Mouse (Mus musculus) intestine, postnatal 0 days (tissue): Measurements from ENCODE around the gene Phf23. TPM values are rescaled to one million over a fixed set of nuclear protein-coding genes. Genes with fewer than 3 reads are reported as not detected.
"Not testable (repeated sequence)": the region's sequence is repeated elsewhere in the genome, so short reads cannot be mapped to it uniquely, and the experiment has no call there.

Experiments
- ATAC-seq: fragments of 200-750 bp; cut with Nextera tagmentation; 2 replicates; pipeline ENCODE4 v1.8.0; 2017; ENCODE audit warnings: mild to moderate bottlenecking, moderate TSS enrichment, moderate library complexity
- H3K27ac ChIP-seq: fragments of 300-500 bp; sonication (generic); 2 replicates; pipeline ENCODE4 v1.5.1; 2014; ENCODE audit warnings: mild to moderate bottlenecking, low read depth, low read length, moderate library complexity
- H3K27me3 ChIP-seq: fragments of 300-500 bp; sonication (generic); replicated peaks from 2 replicates; pipeline ENCODE4 v1.6.1; 2014; ENCODE audit warnings: low read length, mixed read lengths; ENCODE audit not compliant: control insufficient read depth, insufficient read depth
- H3K36me3 ChIP-seq: fragments of 300-500 bp; sonication (generic); 2 replicates; pipeline ENCODE4 v1.6.1; 2014; ENCODE audit warnings: mild to moderate bottlenecking, moderate library complexity; ENCODE audit not compliant: control insufficient read depth, insufficient read depth
- H3K4me1 ChIP-seq: fragments of 300-500 bp; sonication (generic); replicated peaks from 2 replicates; pipeline ENCODE4 v1.6.1; 2014; ENCODE audit warnings: antibody characterized with exemption, low read length, mixed read lengths; ENCODE audit not compliant: control insufficient read depth, insufficient read depth
- H3K4me2 ChIP-seq: fragments of 300-500 bp; sonication (generic); replicated peaks from 2 replicates; pipeline ENCODE4 v1.6.1; 2014; ENCODE audit warnings: low read depth, mild to moderate bottlenecking, moderate library complexity
- H3K4me3 ChIP-seq: fragments of 300-500 bp; sonication (generic); 2 replicates; pipeline ENCODE4 v1.5.1; 2014; ENCODE audit warnings: low read depth, low read length
- H3K9ac ChIP-seq: fragments of 300-500 bp; sonication (generic); 2 replicates; pipeline ENCODE4 v1.6.1; 2014; ENCODE audit warnings: mild to moderate bottlenecking, low read depth, low read length
- H3K9me3 ChIP-seq: fragments of 300-500 bp; sonication (generic); 2 replicates; pipeline ENCODE4 v1.6.1; 2016; ENCODE audit warnings: mixed run types; ENCODE audit not compliant: control insufficient read depth
- CTCF ChIP-seq: sonication (generic); IDR thresholded peaks from 2 replicates; pipeline ENCODE4 v1.5.1; 2016; ENCODE audit warnings: low read depth, mild to moderate bottlenecking, control low read depth, antibody characterized with exemption, moderate library complexity
- WGBS: fragments of 180-500 bp; shearing (Covaris S2); extraction: QIAGEN DNeasy Blood & Tissue Kit; methylation state at CpG from one replicate; pipeline ENCODE4 v1.1.7; 2014; 5-methylcytosine and 5-hydroxymethylcytosine counted together
- polyA plus RNA-seq: library from polyadenylated mRNA; unstranded; fragments of >200 nt; fragmentation: Nextera tagmentation; extraction: Ambion mirVana; gene quantifications from 2 replicates; pipeline ENCODE4 v1.2.1, GENCODE M21; 2015

Gene Phf23
- polyA plus RNA-seq, 1 experiment from 2014 or later, result 32.6 TPM

- no peaks in the 10 kb centered on the region for H3K27me3 ChIP-seq
- H3K36me3 ChIP-seq, result peaks cover 60% of the 10 kb centered on the region
Observed at GRCm38 (mm10) chr11:70012931-70013330, 17.4 kb downstream of the Phf23 start.

GRCm38 (mm10) chr11:70013408-70013807 is 17.8 kb downstream of the Phf23 start:
- Histone ChIP-seq H3K36me3 (peaks cover 55% of the 10 kb centered on the region), H3K9ac (no peak overlapping the region), H3K27ac (no peak overlapping the region), H3K4me3 (no peak overlapping the region), H3K9me3 (no peaks in the 10 kb centered on the region), H3K4me2 (no peak overlapping the region), H3K4me1 (0 out of 2 replicates have a peak, but pooled peaks cover 8% of the 10 kb centered on the region), H3K27me3 (no peaks in the 10 kb centered on the region)
- TF ChIP-seq CTCF, result no peak
- no peak for ATAC-seq
- WGBS, result 80% methylated on average over 3 of the region's 3 CpGs

More at GRCm38 (mm10) chr11:70012931-70013330, 17.4 kb downstream of the Phf23 start:
- Histone ChIP-seq H3K4me2 (no peak overlapping the region), H3K27ac (no peak overlapping the region), H3K4me3 (no peak overlapping the region), H3K4me1 (0 out of 2 replicates have a peak, but pooled peaks cover 8% of the 10 kb centered on the region), H3K9me3 (no peaks in the 10 kb centered on the region), H3K9ac (no peak overlapping the region)
- TF ChIP-seq CTCF, result no peak
- 90% methylated on average over 9 of the region's 9 CpGs for WGBS
- ATAC-seq, result no peak

- H3K4me3 ChIP-seq, result no peak overlapping the region
- TF ChIP-seq CTCF, result no peak
- no peaks in the 10 kb centered on the region for H3K9me3 ChIP-seq
- peaks cover 49% of the 10 kb centered on the region for H3K36me3 ChIP-seq
- H3K4me2 ChIP-seq, result peak overlapping the region; percentile 79
- 64% methylated on average over 5 of the region's 5 CpGs for WGBS
- H3K4me1 ChIP-seq, result 0 out of 2 replicates have a peak, but pooled peaks cover 8% of the 10 kb centered on the region
- no peak for ATAC-seq
- no peak overlapping the region for H3K27ac ChIP-seq
- no peak overlapping the region for H3K9ac ChIP-seq
- no peaks in the 10 kb centered on the region for H3K27me3 ChIP-seq
Observed at GRCm38 (mm10) chr11:70014051-70014450, 18.5 kb downstream of the Phf23 start.

DNA sequence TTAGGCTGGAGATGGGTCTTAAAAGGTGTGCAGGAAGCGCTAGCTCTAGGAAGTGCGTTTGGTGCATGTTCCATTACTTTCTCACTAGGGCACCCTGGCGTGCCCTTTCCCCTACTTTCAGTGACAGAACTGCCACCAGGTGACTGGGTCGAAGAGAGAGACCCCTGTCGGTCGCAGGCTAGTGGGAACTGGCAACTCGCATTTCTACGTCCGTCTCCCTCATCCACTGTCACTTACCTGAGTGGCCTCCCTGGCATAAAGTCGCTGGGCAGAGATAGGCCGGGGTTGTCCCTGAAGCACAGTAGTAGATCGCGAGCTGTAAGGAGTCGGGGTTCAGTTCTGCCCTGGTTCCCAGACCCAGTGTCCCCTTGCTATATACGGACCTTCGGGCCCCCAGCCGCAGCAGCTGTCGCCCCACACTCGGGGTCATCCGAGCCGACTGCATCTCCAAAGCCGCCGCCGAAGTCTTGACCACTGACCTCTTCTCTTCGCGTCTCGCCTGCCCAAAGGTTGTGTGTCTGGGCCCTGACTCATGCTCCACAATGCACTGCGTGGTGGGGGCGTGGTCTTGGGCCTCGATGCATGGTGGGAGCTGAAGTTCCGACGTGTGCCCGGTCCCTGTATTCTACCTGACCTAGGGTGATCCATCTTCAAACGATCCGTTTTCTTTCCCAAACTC is 19.4 kb downstream of the Phf23 start, which contains the start of gene Acadvl:
Gene Acadvl, minus strand, starts transcription at position 532 of the 679 bp plus-strand sequence.
- Histone ChIP-seq H3K36me3 (peaks cover 39% of the 10 kb centered on the region), H3K27me3 (no peaks in the 10 kb centered on the region), H3K4me2 (peak within 1 kb of the TSS; percentile 79), H3K4me3 (peak within 1 kb of the TSS; percentile 69), H3K4me1 (0 out of 2 replicates have a peak, but pooled peaks cover 8% of the 10 kb centered on the region), H3K9ac (peak within 1 kb of the TSS; percentile 79), H3K9me3 (no peaks in the 10 kb centered on the region), H3K27ac (peak within 1 kb of the TSS; percentile 82)
- under 1% methylated on average over 35 of the region's 35 CpGs for WGBS
- peak; percentile 80 for ATAC-seq
- peak; percentile 69 for TF ChIP-seq CTCF

DNA sequence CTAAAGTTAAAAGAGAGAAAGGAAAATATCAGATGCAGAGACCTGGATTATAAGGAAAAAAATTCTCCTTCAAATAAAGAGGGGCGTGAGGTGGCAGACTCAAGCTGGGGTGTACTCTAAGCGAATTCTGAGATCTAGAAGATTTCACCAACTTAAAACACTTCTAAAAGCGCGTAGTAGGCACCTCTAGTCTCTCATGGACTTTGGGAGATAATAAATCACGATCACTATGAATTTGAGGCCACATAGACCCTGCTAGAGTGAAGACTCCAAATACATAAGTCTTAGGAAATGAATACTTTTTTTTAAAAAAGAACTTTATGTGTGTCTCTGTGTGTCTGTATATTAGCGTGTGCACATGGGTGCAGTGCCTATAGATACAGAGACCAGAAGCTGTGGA is 20.1 kb downstream of the Phf23 start:
- no peak for ATAC-seq
- Histone ChIP-seq H3K27ac (no peak overlapping the region), H3K9me3 (no peaks in the 10 kb centered on the region), H3K4me1 (0 out of 2 replicates have a peak, but pooled peaks cover 8% of the 10 kb centered on the region), H3K4me2 (peak overlapping the region; percentile 79), H3K36me3 (peaks cover 33% of the 10 kb centered on the region), H3K9ac (no peak overlapping the region), H3K27me3 (no peaks in the 10 kb centered on the region), H3K4me3 (peak overlapping the region; percentile 69; the same call in 1 of the 2 replicates)
- WGBS, result 59% methylated on average over 6 of the region's 6 CpGs
- TF ChIP-seq CTCF, result no peak

GRCm38 (mm10) chr11:70016177-70016576 is 20.6 kb downstream of the Phf23 start:
- H3K27me3 ChIP-seq, ATAC-seq, H3K4me2 ChIP-seq, H3K4me1 ChIP-seq, H3K9me3 ChIP-seq, H3K27ac ChIP-seq, H3K4me3 ChIP-seq, H3K9ac ChIP-seq: not testable (repeated sequence)
- 78% methylated on average over 2 of the region's 2 CpGs for WGBS
- H3K36me3 ChIP-seq, result peaks cover 28% of the 10 kb centered on the region
